Mouse (Mus musculus): ENCODE results near the gene Ssbp4. TPM values are rescaled to one million over a fixed set of nuclear protein-coding genes. Genes with fewer than 3 reads are reported as not detected.
"Not testable (repeated sequence)": the region's sequence is repeated elsewhere in the genome, so short reads cannot be mapped to it uniquely, and the experiment has no call there.

Ssbp4 gene
- total RNA-seq, 2 experiments from 2014 or later, result 49.6 to 60.7 TPM

DNA sequence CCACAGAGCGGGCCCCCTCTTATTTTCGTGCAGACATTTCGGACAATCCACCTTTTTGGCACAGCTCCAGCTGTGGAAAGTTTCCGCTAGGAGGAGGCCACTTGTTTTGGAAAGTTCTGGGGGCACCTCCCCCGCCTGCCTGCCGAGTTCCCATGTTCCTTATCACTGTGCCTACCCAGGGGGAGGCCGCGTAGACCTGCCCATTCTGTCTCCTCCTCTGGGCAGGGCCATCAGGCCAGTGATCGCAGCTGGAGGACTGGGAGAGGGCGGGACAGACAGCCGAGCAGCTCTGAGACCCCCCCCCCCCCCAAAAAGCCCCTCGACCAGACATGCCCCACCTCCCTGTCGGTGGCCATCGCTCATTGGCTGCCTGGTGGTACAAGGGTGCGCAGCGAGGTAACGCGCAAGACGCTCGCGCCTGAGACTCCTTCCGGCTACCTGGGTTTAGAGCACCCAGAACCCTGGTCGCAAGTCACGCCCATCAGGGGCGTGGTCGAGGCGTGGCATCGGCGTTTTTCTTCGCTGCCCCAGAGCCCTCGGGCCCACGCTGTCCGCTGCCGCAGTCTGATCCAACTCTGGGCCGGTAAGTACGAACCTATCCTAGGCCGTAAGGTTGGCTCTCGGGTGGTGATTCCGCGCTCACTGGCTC is 14.6 kb downstream of the Ssbp4 start, which contains the start of gene Isyna1:
Gene Isyna1, plus strand, starts transcription at position 413 of the 649 bp plus-strand sequence.
- peak in 1 of 2 experiments; percentile 72 for DNase-seq (ENCODE audit: low spot score in 2 of 2)

DNA sequence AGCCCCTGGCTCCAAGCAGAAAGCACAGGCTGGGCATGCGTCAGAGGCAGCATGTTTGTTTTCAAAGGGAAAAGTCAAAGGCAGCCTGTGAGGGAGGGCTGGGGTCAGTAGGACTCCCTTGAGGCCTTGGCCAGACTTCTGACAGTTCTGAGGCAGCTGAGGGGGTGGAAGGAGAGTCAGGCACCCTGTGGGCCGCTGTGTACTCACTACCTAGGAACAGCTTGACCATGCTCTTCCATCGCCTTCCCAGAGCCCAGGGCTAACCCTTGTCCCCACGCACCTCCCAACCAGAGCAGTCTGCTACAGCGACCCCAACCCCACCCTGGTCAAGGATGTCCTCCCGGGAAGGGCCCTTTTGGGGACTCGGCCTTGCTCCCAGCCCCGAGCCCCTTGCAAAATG is 15.5 kb downstream of the Ssbp4 start:
- no peak for DNase-seq (ENCODE audit: low spot score in 2 of 2)

DNA sequence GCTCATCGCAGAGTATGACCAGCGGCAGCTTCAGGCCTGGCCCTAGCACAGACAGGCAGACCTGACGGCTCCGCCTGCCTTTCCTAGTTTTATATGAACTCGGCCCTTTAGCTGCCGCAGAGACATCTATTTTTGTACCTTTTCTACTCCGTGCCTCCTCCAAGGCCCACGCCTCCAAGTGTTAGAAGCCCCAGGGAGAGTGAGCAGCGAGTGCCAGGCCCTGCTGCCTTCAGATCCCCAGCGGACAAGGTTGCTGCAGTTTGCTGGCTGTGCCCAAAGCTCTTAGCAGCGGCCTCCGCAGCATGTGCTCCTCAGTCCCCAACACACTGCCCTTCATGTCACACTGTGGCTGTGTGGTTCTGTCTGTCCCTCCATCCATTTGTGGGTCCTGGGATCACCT is 17.1 kb downstream of the Ssbp4 start:
- DNase-seq (ENCODE audit: low spot score in 2 of 2), result no peak

DNA sequence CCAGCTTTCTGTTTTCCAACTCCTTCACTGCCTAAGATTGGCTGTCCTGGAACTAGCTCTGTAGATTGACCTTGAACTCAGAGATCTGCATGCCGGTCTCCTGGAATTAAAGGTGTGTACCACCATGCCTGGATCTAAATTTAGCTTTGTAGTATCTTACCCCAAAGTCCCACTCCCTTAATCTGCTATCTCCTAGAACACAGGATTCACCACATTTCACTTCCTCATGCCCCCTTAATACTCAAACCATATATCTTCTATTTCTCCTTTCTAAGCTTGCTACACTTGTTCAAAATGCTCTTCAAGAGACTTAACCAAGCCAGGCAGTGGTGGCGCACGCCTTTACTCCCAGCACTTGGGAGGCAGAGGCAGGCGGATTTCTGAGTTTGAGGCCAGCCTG is 20.7 kb downstream of the Ssbp4 start:
- not testable (repeated sequence) for DNase-seq (ENCODE audit: low spot score in 2 of 2)

DNA sequence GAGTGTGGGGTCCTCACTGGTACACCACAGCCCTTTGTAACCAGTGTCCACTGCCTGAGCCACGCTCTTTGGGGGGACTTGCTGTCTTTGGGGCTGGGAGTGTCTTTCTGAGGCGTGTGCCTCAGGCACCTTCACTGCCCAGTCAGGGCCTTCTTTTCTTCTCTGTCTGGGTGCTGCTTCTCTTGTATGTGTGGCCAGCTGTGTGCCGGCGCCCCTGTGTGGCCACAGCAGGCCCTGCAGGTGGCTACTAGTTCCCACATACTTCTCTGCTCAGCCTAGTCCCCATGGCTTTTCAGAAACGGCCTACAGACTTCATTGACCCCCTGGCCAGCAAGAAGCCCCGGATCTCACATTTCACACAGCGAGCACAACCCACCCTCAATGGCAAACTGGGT is 23.4 kb downstream of the Ssbp4 start:
- DNase-seq (ENCODE audit: low spot score in 2 of 2), result peak; percentile 19 to 60

DNA sequence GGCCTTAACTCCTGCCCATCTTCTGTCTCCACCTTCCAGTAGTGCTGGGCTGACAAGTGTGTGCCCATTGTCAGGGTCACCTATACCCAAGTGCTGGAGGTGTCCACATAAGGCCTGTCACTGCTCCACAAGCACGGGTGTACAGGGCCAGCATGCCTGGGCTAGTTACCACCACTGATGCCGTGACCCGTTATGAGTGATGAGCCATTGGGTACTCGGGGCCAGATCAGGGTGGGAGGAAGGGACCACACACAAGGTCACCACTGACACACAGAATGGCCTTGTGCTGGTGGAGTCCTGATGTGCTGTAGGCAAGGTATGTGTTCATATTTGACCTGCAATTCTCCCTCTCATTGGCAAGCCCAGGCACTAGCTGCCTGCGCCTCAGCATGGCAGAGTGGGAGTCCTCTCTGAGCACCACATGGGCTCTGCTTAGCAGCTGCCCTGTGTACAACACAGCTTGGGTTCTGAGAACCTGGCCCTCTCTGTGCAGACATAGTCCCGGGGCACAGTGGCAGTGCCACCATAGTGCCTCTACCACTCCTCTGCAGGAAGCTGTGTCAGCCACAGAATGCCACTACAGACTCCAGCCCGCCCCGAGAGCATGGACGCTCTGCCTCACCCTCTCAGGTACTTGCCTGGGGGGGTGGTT is 23.9 kb downstream of the Ssbp4 start:
- no peak for DNase-seq (ENCODE audit: low spot score in 2 of 2)

DNA sequence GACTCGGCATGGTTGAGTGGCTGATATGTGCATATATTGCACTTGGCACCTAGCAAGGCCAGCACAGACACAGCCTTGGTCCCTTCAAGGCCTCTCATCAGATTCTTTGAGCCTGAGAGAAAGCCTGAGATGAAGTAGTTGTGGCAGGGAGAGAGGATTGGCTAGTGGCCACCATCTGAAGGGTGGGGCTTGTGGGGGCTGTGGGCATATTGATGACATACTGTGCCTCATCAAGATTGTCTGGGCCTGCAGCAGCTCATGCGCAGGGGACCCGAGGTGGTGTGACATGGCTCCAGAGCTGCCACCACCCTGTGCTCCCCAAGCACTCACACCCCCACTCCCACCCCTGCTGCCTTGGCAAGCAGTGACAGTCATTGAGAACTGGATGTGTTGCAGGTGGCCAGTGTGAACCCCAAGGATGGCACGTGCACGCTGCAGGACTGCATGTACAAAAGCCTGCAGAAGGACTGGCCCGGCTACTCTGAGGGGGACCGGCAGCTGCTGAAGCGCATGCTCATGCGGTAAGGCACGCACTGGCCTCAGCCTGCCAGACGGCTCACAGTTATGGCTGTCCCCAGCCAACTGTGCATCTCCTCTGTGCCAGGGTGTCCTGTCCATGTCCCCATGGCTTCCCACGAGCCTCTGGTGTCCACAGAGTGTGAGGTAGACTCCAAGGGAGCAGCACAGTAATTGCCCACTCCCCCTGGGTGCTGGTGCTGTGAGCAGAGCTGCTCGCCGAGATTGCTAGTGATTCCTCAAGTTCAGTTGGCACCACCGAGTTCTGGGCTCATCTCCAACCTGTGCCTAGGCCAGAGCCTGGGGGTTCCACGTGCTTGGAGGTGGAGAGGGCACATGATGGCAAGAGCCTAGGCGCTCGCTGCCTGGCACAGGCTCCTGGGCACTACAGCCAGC is 24.9 kb downstream of the Ssbp4 start:
- no peak for DNase-seq (ENCODE audit: low spot score in 2 of 2)

DNA sequence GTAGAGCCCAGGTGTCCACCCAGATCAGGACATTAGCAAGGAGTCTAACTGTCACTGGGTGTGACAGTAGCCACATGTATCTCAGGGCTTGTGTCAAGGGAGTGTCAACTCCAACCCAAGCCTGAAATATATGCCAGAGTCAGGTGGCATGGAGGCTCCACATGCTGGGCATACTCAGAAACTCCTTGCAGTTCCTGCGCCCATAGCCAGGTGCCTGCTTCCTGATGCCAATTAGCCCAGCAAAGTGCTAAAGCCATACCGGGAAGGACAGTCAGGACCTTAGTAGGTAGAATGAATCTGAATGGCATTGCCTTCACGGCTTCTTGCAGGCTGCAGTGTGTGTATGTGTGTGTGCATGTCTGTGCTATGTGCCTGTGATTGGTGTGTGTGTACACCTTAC is 31.5 kb downstream of the Ssbp4 start:
- no peak for DNase-seq (ENCODE audit: low spot score in 2 of 2)

DNA sequence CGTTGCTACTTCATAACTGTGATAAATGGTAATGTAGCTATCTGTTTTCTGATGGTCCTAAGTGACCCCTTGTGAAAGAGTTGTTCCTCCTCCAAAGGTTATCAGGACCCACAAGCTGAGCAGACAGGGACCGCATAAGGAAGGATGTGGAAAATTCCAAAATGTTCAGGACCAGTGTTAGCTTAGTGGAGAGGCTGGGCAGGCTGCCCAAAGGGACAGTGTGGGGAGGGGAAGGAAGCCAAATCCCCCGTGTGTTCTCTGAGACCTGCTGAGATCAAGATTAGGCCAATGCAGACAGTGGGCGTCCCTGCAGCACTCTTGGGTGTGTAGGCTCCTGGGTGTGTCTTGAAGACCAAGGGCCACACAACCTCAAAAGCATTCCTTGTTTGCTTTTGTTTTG is 33.8 kb downstream of the Ssbp4 start:
- DNase-seq (ENCODE audit: low spot score in 2 of 2), result no peak

DNA sequence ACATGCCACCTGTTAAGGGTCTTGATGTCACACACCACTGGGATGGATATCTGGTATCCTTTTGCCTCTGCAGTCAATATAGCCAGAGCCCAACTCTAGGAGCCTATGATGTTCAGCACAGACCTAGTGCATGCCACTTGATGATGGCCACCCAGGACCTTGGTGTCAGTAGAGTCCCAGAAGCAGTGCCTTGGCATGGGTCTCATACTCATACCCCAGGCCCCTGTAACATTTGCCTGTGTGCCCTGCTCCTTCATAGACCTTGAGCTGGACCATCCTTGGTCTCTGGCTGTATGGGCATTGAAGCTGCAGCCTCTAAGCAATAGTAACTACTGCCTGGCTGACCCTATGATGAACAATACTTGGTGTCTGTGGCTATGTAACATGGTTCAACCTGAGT is 34.4 kb downstream of the Ssbp4 start:
- DNase-seq (ENCODE audit: low spot score in 2 of 2), result no peak

DNA sequence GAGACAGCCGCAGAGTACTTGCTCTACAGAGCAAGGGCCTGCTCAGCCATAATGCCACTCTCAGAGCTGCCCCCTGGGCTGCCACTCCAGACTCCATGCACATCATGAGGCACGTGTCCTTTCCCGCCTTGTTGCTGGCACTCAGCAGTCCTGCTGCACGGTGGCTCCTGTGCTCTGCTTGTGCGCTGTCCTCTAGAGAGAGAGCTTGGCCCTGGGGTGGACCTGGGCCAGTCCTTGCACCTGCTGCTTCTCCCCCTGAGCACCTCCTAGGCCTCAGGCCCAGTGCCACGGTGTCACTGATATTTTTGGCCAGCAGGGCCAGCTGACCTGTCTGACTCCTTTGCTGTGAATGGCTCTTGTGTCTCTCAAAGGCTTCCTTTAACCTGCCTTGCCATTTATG is 37.7 kb downstream of the Ssbp4 start:
- no peak for DNase-seq (ENCODE audit: low spot score in 2 of 2)

DNA sequence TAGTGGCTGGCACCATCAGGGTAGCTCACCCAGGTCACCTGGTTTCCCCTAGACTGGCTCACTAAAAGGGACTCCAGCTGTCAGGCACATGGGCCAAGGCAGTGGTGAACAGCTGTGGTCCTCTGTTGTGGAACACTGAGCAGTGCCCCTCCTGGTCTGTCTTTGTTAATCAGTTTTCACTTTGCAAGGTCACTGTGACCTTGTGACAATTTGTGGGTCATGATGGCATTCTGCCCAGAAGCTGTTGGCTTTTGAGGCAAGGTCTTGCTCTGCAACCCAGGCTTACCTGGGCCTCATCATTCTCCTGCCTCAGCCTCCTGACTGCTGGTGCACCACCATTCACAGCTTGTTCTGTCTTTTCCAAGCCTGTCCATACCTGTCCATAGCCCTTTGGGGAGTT is 38.3 kb downstream of the Ssbp4 start:
- no peak for DNase-seq (ENCODE audit: low spot score in 2 of 2)

DNA sequence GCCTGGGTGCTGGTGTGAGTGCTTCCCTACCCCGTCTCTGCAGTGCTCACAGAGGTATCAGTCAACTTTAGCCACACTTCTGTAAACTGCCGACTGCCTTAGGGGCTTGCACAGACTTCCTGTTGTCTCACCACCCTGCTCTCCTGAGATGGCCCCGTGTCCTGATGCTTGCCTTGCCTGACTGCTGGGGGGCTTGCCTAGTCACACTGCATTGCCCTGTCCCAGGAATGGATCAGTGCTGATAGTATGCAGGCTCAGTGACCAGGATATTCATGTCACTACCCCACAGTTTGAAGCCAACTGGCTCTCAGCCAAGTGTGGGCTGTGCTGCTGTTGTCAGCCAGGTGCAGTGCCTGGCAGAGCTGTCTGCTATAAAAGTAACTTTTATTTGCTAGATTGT is 43.1 kb downstream of the Ssbp4 start:
- peak in 1 of 2 experiments; percentile 42 for DNase-seq (ENCODE audit: low spot score in 2 of 2)

DNA sequence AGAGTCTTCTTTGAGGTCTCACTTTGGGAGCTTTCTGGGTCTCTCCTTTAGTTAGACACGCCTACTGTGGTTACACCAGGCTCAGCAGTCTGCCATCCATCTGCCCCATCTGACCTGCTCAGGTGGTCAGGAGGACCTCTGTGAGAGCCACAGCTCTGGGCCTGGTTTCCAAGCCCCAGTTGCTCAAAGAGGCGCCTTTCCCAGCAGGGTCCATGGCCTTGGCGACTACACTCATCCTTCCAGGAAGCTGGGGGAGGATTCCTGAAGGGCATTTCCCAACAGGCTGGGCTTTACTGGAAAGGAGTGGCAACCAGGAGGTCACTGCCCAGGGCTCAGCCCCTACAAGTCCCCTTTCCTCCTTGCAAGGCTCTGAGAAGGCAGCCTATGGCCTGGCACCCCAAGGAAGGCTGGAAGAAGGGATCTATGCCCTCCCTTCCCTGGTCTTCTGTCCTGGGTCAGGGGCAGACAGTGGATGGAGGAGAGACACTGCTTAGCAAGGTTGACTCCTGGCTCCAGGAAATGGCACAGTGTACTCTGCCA is 43.9 kb downstream of the Ssbp4 start:
- DNase-seq (ENCODE audit: low spot score in 2 of 2), result no peak

DNA sequence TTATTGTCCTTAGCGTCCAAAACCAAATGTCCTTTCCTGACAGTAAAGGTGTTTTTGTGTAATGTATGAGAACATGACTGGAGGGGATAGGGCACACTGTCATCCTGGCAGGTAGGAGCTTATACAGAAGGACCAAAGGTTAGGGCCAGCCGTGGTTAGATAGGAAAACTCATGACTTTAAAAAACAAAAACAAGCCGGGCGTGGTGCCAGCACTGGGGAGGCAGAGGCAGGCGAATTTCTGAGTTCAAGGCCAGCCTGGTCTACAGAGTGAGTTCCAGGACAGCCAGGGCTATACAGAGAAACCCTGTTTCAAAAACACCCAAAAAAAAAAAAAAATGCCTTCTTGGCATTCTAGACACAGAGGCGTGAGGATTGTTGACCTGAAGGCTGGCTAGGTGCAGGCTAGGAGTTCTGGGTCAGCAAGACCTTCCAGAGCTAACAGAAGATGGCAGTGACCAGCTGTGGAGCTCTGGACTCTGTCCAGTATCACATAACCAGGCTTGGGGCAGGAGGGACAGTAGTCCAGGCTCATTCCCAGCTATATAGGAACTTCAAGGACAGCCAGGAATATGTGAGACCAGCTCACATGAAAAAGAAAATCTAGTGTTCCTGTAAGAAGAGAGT is 44.8 kb downstream of the Ssbp4 start:
- no peak for DNase-seq (ENCODE audit: low spot score in 2 of 2)

DNA sequence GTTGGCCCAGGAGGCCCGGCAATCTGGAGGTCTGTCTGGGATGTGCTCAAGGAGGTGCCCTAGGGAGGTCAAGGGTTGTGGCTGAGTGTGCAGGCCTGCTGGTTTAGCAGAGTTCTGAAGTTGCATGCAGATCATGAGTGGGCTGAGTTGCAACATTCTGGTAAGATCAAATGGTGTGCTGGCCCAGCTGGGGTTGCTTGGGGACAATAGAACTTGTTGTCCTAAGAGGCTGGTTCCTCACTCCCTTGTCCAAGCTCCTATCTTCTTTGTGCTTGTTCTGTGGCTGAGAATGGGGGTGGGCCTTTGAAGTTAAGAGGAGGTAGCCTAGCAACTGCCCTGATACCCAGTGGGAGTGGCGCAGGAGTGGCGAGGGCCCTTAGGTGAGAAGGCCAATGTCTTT is 45.9 kb downstream of the Ssbp4 start:
- DNase-seq (ENCODE audit: low spot score in 2 of 2), result no peak

DNA sequence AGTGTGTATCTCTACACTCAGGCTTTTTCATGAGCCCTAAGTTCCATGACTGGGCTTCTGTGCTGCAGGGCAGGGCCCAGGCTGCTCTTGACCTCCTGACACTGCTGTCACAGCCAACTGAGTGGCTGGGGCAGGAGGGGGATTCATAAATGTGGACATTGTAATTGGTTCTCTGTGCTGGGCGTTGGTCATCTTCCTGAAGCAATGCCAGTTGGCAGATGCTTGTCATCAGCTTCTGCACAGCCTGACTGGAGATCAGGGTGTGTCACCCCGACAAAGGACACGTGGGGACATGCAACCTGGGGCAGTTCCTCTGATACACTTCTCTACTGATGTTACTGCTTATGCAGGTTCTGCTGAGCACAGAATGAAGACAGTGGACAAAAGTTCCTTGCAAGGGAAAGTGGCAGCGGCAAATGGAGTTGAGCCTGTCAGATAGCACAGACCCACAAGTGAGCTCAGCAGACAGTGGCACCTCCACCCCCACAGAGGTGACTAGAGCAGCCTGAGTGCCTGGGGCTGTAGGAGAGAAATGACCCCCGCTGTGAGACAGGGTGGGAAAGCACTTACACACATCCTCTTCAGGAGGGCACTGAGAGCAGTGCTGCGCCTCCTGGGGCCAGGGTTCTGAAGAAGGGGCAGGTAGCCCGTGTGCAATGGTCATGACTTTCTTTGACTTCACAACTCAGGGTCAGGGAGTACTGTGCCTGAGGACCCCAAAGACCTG is 46.7 kb downstream of the Ssbp4 start:
- DNase-seq (ENCODE audit: low spot score in 2 of 2), result peak in 1 of 2 experiments; percentile 40

DNA sequence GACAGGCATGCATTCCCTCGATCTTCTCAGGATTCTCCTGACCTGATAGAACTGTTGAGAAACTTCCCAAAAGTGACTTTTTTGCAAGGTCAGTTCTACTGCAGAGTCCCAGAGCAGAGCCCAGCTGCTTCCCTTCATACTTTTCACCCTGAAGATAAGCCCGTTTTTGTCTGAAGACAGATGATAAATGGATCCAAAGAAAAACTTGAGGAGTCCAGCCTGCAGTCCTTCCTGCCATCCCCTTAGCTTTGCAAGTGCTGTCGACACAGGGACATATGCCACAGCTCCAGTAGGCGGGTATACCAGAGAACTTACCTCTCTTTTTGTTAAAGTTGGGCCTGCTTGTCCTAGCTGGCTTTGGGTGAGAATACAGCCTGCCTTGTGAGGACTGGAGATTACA is 47.3 kb downstream of the Ssbp4 start:
- DNase-seq (ENCODE audit: low spot score in 2 of 2), result no peak

DNA sequence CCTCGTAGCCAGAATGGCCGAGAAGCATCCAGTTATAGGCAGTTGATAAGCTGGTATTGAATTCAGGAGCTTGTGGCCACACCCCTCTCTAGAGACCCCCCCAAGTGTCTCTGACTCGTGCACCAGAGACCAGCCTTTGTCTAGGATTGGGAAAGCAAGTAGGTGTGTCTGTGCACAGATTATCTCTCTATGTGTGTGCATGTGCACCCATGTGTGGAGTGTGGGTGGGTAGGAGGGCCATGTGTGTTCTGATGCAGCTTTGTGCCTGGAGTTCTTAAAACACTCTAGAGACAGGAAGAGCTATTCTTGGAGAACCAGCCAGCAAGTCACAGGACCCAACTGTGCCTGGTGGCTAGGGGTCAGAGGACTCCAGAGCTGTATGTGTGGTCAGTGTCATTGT is 48.1 kb downstream of the Ssbp4 start:
- no peak for DNase-seq (ENCODE audit: low spot score in 2 of 2)

DNA sequence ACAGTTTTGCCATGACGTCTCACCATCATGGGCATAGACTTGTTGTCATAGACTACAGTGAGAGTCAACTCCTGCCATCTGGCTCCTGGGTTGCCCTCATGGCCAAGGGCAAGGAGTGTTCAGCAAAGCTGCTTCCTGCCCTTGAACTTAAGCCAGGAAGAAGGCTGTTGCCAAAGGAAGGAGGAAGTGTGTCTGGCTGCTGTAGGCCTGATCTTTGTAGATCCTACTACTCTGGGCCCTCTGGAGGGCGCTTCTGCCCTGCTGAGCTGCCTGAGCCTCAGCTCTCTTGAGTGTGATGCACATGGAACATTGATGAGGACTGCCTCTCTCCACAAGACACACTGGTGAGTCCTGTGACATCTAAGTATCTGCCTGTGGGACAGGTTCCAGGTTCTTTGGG is 48.6 kb downstream of the Ssbp4 start:
- peak in 1 of 2 experiments; percentile 44 for DNase-seq (ENCODE audit: low spot score in 2 of 2)

DNA sequence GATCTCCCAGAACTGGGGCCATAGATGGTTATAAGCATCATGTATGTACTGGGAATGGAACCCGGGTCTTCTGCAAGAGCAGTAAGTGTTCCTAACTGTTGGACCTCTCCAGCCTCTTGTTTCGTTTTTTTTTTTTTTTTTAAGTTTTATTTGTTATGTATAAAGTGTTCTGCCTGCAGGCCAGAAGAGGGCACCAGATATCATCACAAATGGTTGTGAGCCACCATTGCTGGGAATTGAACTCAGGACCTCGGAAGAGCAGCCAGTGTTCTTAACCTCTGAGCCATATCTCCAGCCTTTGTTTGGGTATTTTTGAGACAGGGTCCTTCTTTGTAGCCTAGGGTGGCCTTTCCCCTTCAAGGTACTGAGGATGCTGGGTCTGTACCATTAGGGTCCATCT is 49.7 kb downstream of the Ssbp4 start:
- no peak for DNase-seq (ENCODE audit: low spot score in 2 of 2)
